Mouse (Mus musculus): ENCODE results near the gene Gimap3.

GRCm38 (mm10) chr6:48733660-48734059 is 37.0 kb downstream of the Gimap3 start:
- TF ChIP-seq POLR2A (IDR thresholded peaks at IDR 0.05; ENCODE audit: control insufficient read depth, low read depth, low read length) (no peak), CTCF (IDR thresholded peaks at IDR 0.05; ENCODE audit: control insufficient read depth, insufficient read depth, insufficient replicate concordance, low read depth, low read length) (no peak)
